Mouse (Mus musculus) forebrain, postnatal 0 days (tissue): Measurements from ENCODE around the gene Dnm2. TPM values are rescaled to one million over a fixed set of nuclear protein-coding genes. Genes with fewer than 3 reads are reported as not detected.

Experiments
- ATAC-seq: fragments of 200-750 bp; cut with Nextera tagmentation; 2 replicates; pipeline ENCODE4 v1.8.0; 2017; ENCODE audit warnings: mild to moderate bottlenecking, moderate library complexity
- DNase-seq: peaks from one replicate; pipeline ENCODE4 v3.0.0-alpha.2; 2015
- H3K27ac ChIP-seq: fragments of 300-500 bp; sonication (generic); 2 replicates; pipeline ENCODE4 v1.5.1; 2014; ENCODE audit warnings: low read depth, mild to moderate bottlenecking, antibody characterized with exemption, low read length, moderate library complexity, mixed read lengths
- H3K27me3 ChIP-seq: fragments of 300-500 bp; sonication (generic); 2 replicates; pipeline ENCODE4 v1.6.1; 2014; ENCODE audit warnings: mild to moderate bottlenecking, low read length, mixed read lengths; ENCODE audit not compliant: insufficient read depth
- H3K36me3 ChIP-seq: fragments of 300-500 bp; sonication (generic); 2 replicates; pipeline ENCODE4 v1.6.1; 2014; ENCODE audit warnings: mild to moderate bottlenecking, moderate library complexity; ENCODE audit not compliant: insufficient read depth
- H3K4me1 ChIP-seq: fragments of 300-500 bp; sonication (generic); 2 replicates; pipeline ENCODE4 v1.6.1; 2014; ENCODE audit warnings: antibody characterized with exemption; ENCODE audit not compliant: insufficient read depth
- H3K4me2 ChIP-seq: fragments of 300-500 bp; sonication (generic); 2 replicates; pipeline ENCODE4 v1.6.1; 2014; ENCODE audit warnings: low read depth, mild to moderate bottlenecking, moderate library complexity
- H3K4me3 ChIP-seq: fragments of 300-500 bp; sonication (generic); 2 replicates; pipeline ENCODE4 v1.5.1; 2014; ENCODE audit warnings: low read depth, low read length, mixed read lengths
- H3K9ac ChIP-seq: fragments of 300-500 bp; sonication (generic); 2 replicates; pipeline ENCODE4 v1.6.1; 2014; ENCODE audit warnings: mild to moderate bottlenecking
- H3K9me3 ChIP-seq: fragments of 300-500 bp; sonication (generic); 2 replicates; pipeline ENCODE4 v1.6.1; 2016; ENCODE audit warnings: low read length
- CTCF ChIP-seq: sonication (generic); IDR thresholded peaks from 2 replicates; pipeline ENCODE4 v1.5.1; 2016; ENCODE audit warnings: antibody characterized with exemption, control low read depth, low read depth
- WGBS: fragments of 180-500 bp; shearing (Covaris S2); extraction: QIAGEN DNeasy Blood & Tissue Kit; methylation state at CpG from one replicate; pipeline ENCODE4 v1.1.7; 2014; 5-methylcytosine and 5-hydroxymethylcytosine counted together
- polyA plus RNA-seq: library from polyadenylated mRNA; unstranded; fragments of >200 nt; fragmentation: Nextera tagmentation; extraction: Ambion mirVana; gene quantifications from 2 replicates; pipeline ENCODE4 v1.2.1, GENCODE M21; 2015
- total RNA-seq: library from RNA; depleted of rRNA; stranded (reverse); fragments of >200 nt; gene quantifications from 2 replicates; pipeline ENCODE4 v1.2.3, GENCODE M21; 2014

Dnm2 gene
- total and polyA plus RNA-seq, 2 experiments from 2014 or later: 64.0 to 68.5 TPM

GRCm38 (mm10) chr9:21447778-21448177, 23.1 kb downstream of the Dnm2 start:
- WGBS: 97% methylated on average over 2 of the region's 2 CpGs
- H3K27me3 ChIP-seq: no peaks in the 10 kb centered on the region
- no peak overlapping the region for H3K4me3 ChIP-seq
- H3K36me3 ChIP-seq: no peaks in the 10 kb centered on the region
- H3K9me3 ChIP-seq: no peaks in the 10 kb centered on the region
- H3K4me1 ChIP-seq: no peaks in the 10 kb centered on the region
- H3K4me2 ChIP-seq: no peak overlapping the region
- ATAC-seq (no peak), DNase-seq (no peak)
- no peak overlapping the region for H3K9ac ChIP-seq
- no peak for TF ChIP-seq CTCF
- H3K27ac ChIP-seq: no peak overlapping the region

- WGBS: 93% methylated on average over 2 of the region's 2 CpGs
- H3K4me2 ChIP-seq: no peak overlapping the region
- H3K4me3 ChIP-seq: no peak overlapping the region
- no peak for TF ChIP-seq CTCF
- H3K36me3 ChIP-seq: no peaks in the 10 kb centered on the region
- no peak for ATAC-seq
- no peaks in the 10 kb centered on the region for H3K4me1 ChIP-seq
- no peaks in the 10 kb centered on the region for H3K9me3 ChIP-seq
- no peak overlapping the region for H3K9ac ChIP-seq
- DNase-seq: no peak
- no peaks in the 10 kb centered on the region for H3K27me3 ChIP-seq
- no peak overlapping the region for H3K27ac ChIP-seq
These were observed 25.0 kb downstream of the Dnm2 start for GRCm38 (mm10) chr9:21449710-21450109.

DNA sequence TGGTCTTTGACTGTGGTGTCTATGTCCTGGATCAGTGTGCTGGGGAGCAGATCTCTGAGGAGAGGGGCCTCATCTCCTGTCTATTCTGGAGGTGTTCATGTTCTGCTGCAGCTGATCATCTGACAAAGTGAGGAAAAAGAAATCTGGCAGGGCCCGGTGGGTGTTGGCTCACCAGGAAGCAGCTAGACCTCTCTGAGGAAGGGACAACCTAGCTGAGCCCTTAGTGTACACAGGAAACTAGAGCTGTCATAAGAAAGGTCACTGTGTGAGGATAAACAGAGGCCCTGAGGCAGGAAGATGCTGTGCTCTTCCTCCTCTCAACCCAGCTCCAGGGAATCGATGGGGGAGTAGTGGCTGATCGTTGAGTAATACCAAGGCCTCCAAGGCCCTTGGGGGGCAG, 25.6 kb downstream of the Dnm2 start:
- no peak overlapping the region for H3K9ac ChIP-seq
- ATAC-seq: no peak
- no peak for DNase-seq
- WGBS: 97% methylated on average over 3 of the region's 3 CpGs
- H3K27me3 ChIP-seq: no peaks in the 10 kb centered on the region
- TF ChIP-seq CTCF: no peak
- H3K27ac ChIP-seq: no peak overlapping the region
- H3K4me3 ChIP-seq: no peak overlapping the region
- H3K36me3 ChIP-seq: no peaks in the 10 kb centered on the region
- no peak overlapping the region for H3K4me2 ChIP-seq
- H3K9me3 ChIP-seq: no peaks in the 10 kb centered on the region
- no peaks in the 10 kb centered on the region for H3K4me1 ChIP-seq

- Histone ChIP-seq H3K4me3 (no peak overlapping the region), H3K9ac (no peak overlapping the region), H3K4me2 (no peak overlapping the region), H3K4me1 (no peaks in the 10 kb centered on the region), H3K27ac (no peak overlapping the region), H3K9me3 (no peaks in the 10 kb centered on the region), H3K27me3 (no peaks in the 10 kb centered on the region), H3K36me3 (no peaks in the 10 kb centered on the region)
- no peak for TF ChIP-seq CTCF
- ATAC-seq (no peak), DNase-seq (no peak)
- WGBS: 81% methylated on average over 8 of the region's 8 CpGs
These were observed 26.7 kb downstream of the Dnm2 start for GRCm38 (mm10) chr9:21451391-21451790.

GRCm38 (mm10) chr9:21451870-21452269, 27.2 kb downstream of the Dnm2 start:
- Histone ChIP-seq H3K4me3 (no peak overlapping the region), H3K9ac (no peak overlapping the region), H3K27me3 (no peaks in the 10 kb centered on the region), H3K36me3 (no peaks in the 10 kb centered on the region), H3K9me3 (no peaks in the 10 kb centered on the region), H3K4me2 (no peak overlapping the region), H3K27ac (no peak overlapping the region), H3K4me1 (no peaks in the 10 kb centered on the region)
- no peak for TF ChIP-seq CTCF
- DNase-seq (no peak), ATAC-seq (no peak)
- WGBS: 87% methylated on average over 8 of the region's 8 CpGs

DNA sequence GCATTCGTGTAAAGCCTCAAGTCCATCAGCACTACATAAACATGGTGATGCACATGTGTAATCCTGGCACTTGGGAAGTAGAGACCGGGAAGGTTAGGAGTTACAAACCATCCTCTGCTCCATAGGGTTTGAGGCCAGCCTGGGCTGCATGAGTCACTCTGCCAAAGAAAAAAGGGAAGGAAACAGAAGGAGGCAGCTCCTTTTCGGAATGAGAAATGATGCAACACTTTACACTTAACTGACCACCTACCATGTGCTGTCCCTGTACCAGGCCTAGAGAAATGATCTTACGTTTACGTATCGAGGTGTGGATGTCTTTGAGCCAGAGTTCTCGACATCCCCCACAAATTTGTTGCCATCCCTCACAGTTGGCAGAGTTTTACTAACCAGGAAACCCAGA, 28.3 kb downstream of the Dnm2 start:
- no peaks in the 10 kb centered on the region for H3K27me3 ChIP-seq
- WGBS: 91% methylated on average over 7 of the region's 7 CpGs

DNA sequence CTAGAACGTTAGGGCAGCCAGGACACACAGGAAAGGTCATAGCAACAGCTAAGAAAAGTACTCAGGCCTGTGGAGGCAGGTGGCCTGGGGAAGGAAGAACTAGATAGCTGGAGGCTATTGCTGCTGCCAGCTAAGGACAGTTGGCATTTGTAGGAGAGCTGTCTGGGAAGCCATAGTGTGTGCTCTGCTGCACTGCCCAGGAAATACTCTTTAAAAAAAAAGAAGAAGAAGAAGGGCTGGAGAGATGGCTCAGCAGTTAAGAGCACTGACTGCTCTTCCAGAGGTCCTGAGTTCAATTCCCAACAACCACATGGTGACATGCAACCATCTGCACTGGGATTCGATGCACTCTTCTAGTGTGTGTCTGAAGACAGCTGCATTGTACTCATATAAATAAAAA, 28.8 kb downstream of the Dnm2 start:
- Histone ChIP-seq H3K4me3 (no peak overlapping the region), H3K36me3 (no peaks in the 10 kb centered on the region), H3K9ac (no peak overlapping the region), H3K27ac (no peak overlapping the region), H3K4me1 (no peaks in the 10 kb centered on the region), H3K27me3 (no peaks in the 10 kb centered on the region), H3K4me2 (no peak overlapping the region), H3K9me3 (no peaks in the 10 kb centered on the region)
- WGBS: 94% methylated on average over 2 of the region's 2 CpGs
- ATAC-seq (no peak), DNase-seq (no peak)
- TF ChIP-seq CTCF: no peak

More for the DNA sequence above, 28.3 kb downstream of the Dnm2 start:
- DNase-seq (no peak), ATAC-seq (no peak)
- Histone ChIP-seq H3K9ac (no peak overlapping the region), H3K27ac (no peak overlapping the region), H3K4me3 (no peak overlapping the region), H3K4me1 (no peaks in the 10 kb centered on the region), H3K9me3 (no peaks in the 10 kb centered on the region), H3K36me3 (no peaks in the 10 kb centered on the region), H3K4me2 (no peak overlapping the region)
- no peak for TF ChIP-seq CTCF

DNA sequence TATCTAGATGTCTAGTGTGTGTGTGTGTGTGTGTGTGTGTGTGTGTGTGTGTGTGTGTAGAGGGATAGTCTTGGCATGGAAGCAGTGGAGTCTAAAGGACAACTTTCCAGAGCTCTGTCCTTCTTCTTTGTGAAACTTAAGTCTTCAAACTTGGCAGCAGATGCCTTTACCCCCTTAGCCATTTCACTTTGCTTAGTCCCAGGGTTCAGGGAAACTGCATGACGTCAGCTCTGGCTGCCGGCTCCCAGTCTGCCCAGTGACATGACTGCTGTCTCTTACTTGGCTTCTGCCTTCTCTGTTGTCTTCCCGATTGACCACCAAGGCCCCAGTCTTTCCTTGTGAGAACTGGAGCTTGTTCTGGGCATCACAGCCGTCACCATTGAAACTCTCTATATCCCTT, 29.8 kb downstream of the Dnm2 start:
- H3K27ac ChIP-seq: no peak overlapping the region
- no peaks in the 10 kb centered on the region for H3K4me1 ChIP-seq
- H3K9ac ChIP-seq: no peak overlapping the region
- no peak for TF ChIP-seq CTCF
- DNase-seq (no peak), ATAC-seq (no peak)
- H3K4me3 ChIP-seq: no peak overlapping the region
- 0 out of 2 replicates have a peak, but pooled peaks cover 2% of the 10 kb centered on the region for H3K36me3 ChIP-seq
- WGBS: 76% methylated on average over 4 of the region's 4 CpGs
- no peaks in the 10 kb centered on the region for H3K27me3 ChIP-seq
- H3K9me3 ChIP-seq: no peaks in the 10 kb centered on the region
- H3K4me2 ChIP-seq: no peak overlapping the region
